Mouse (Mus musculus) stomach, postnatal 0 days (tissue): ENCODE measurements around the gene Mmp23. TPM values are rescaled to one million over a fixed set of nuclear protein-coding genes. Genes with fewer than 3 reads are reported as not detected.

Experiments used
- ATAC-seq: fragments of 200-750 bp; cut with Nextera tagmentation; 2 replicates; pipeline ENCODE4 v1.8.0; 2017; ENCODE audit not compliant: low FRiP score, low TSS enrichment
- DNase-seq: peaks from one replicate; pipeline ENCODE4 v3.0.0-alpha.2; 2016; ENCODE audit warnings: low spot score
- H3K27ac ChIP-seq: fragments of 300-500 bp; sonication (generic); replicated peaks from 2 replicates; pipeline ENCODE4 v1.5.1; 2014; ENCODE audit warnings: mild to moderate bottlenecking, control low read depth
- H3K27me3 ChIP-seq: fragments of 300-500 bp; sonication (generic); 2 replicates; pipeline ENCODE4 v1.6.1; 2014; ENCODE audit warnings: low read length; ENCODE audit not compliant: control insufficient read depth, insufficient read depth
- H3K36me3 ChIP-seq: fragments of 300-500 bp; sonication (generic); 2 replicates; pipeline ENCODE4 v1.6.1; 2014; ENCODE audit warnings: low read length, mixed read lengths; ENCODE audit not compliant: control insufficient read depth, insufficient read depth
- H3K4me1 ChIP-seq: fragments of 300-500 bp; sonication (generic); replicated peaks from 2 replicates; pipeline ENCODE4 v1.6.1; 2014; ENCODE audit warnings: antibody characterized with exemption; ENCODE audit not compliant: control insufficient read depth, insufficient read depth
- H3K4me2 ChIP-seq: fragments of 300-500 bp; sonication (generic); replicated peaks from 2 replicates; pipeline ENCODE4 v1.6.1; 2014; ENCODE audit warnings: low read depth, mild to moderate bottlenecking, control low read depth, moderate library complexity
- H3K4me3 ChIP-seq: fragments of 300-500 bp; sonication (generic); 2 replicates; pipeline ENCODE4 v1.5.1; 2014; ENCODE audit warnings: low read depth, low read length, control low read depth
- H3K9ac ChIP-seq: fragments of 300-500 bp; sonication (generic); 2 replicates; pipeline ENCODE4 v1.6.1; 2014; ENCODE audit warnings: mild to moderate bottlenecking, low read length, control low read depth, mixed read lengths
- H3K9me3 ChIP-seq: fragments of 300-500 bp; sonication (generic); 2 replicates; pipeline ENCODE4 v1.6.1; 2016; ENCODE audit warnings: low read length; ENCODE audit not compliant: control insufficient read depth
- CTCF ChIP-seq: IDR thresholded peaks from 2 replicates; pipeline ENCODE4 v1.5.1; 2016; ENCODE audit warnings: antibody characterized with exemption, low read depth, mild to moderate bottlenecking, moderate library complexity
- EP300 ChIP-seq: optimal IDR thresholded peaks from 2 replicates; pipeline ENCODE3; 2016; ENCODE audit warnings: antibody characterized with exemption
- WGBS: fragments of 180-500 bp; shearing (Covaris S2); extraction: QIAGEN DNeasy Blood & Tissue Kit; methylation state at CpG from one replicate; pipeline ENCODE4 v1.1.7; 2014; 5-methylcytosine and 5-hydroxymethylcytosine counted together
- polyA plus RNA-seq: library from polyadenylated mRNA; unstranded; fragments of >200 nt; fragmentation: Nextera tagmentation; extraction: Ambion mirVana; gene quantifications from 2 replicates; pipeline ENCODE4 v1.2.1, GENCODE M21; 2015

Mmp23 gene
- polyA plus RNA-seq, 1 experiment from 2014 or later, result 89.3 TPM

GRCm38 (mm10) chr4:155643531-155643930, 9.7 kb downstream of the Mmp23 start:
- H3K9ac ChIP-seq, result no peak overlapping the region
- 84% methylated on average over 1 of the region's 1 CpGs for WGBS
- TF ChIP-seq EP300 (no peak), CTCF (no peak)
- H3K36me3 ChIP-seq, result peaks cover 39% of the 10 kb centered on the region
- DNase-seq, result no peak
- H3K9me3 ChIP-seq, result no peaks in the 10 kb centered on the region
- H3K4me1 ChIP-seq, result no peaks in the 10 kb centered on the region
- no peak overlapping the region for H3K27ac ChIP-seq
- no peaks in the 10 kb centered on the region for H3K27me3 ChIP-seq
- no peak overlapping the region for H3K4me3 ChIP-seq
- no peak overlapping the region for H3K4me2 ChIP-seq
- peak; percentile 48; the same call in 1 of the 2 replicates for ATAC-seq

- H3K4me3 ChIP-seq, result no peak overlapping the region
- H3K27me3 ChIP-seq, result no peaks in the 10 kb centered on the region
- H3K9ac ChIP-seq, result no peak overlapping the region
- peaks cover 40% of the 10 kb centered on the region for H3K36me3 ChIP-seq
- H3K4me2 ChIP-seq, result no peak overlapping the region
- peak overlapping the region; percentile 58 for H3K27ac ChIP-seq
- TF ChIP-seq CTCF (no peak), EP300 (no peak)
- ATAC-seq (peak; percentile 99), DNase-seq (peak; percentile 68)
- no peaks in the 10 kb centered on the region for H3K9me3 ChIP-seq
- no peaks in the 10 kb centered on the region for H3K4me1 ChIP-seq
Measured at GRCm38 (mm10) chr4:155635766-155636499, 17.3 kb downstream of the Mmp23 start.

- no peak for TF ChIP-seq EP300
- TF ChIP-seq CTCF, result no peak
- H3K9ac ChIP-seq, result no peak overlapping the region
- H3K4me2 ChIP-seq, result no peak overlapping the region
- H3K27ac ChIP-seq, result no peak overlapping the region
- no peaks in the 10 kb centered on the region for H3K9me3 ChIP-seq
- H3K4me1 ChIP-seq, result no peaks in the 10 kb centered on the region
- no peak overlapping the region for H3K4me3 ChIP-seq
- ATAC-seq (no peak), DNase-seq (no peak)
- H3K36me3 ChIP-seq, result peaks cover 18% of the 10 kb centered on the region
- H3K27me3 ChIP-seq, result no peaks in the 10 kb centered on the region
- WGBS, result 86% methylated on average over 6 of the region's 6 CpGs
Measured at GRCm38 (mm10) chr4:155630267-155630666, 22.9 kb downstream of the Mmp23 start.

- peaks cover 8% of the 10 kb centered on the region; the same call in 1 of the 2 replicates for H3K36me3 ChIP-seq
- peak; percentile 100 for ATAC-seq
- under 1% methylated on average over 82 of the region's 84 CpGs for WGBS
- peak within 1 kb of the TSS; percentile 92 for H3K27ac ChIP-seq
- no peaks in the 10 kb centered on the region for H3K9me3 ChIP-seq
- DNase-seq, result peak; percentile 97
- H3K4me2 ChIP-seq, result peak within 1 kb of the TSS; percentile 85
- peak; percentile 43 for TF ChIP-seq EP300
- TF ChIP-seq CTCF, result no peak; the same call in 1 of the 2 replicates
- H3K9ac ChIP-seq, result peak within 1 kb of the TSS; percentile 89
- no peaks in the 10 kb centered on the region for H3K27me3 ChIP-seq
- H3K4me3 ChIP-seq, result peak within 1 kb of the TSS; percentile 96
- H3K4me1 ChIP-seq, result 0 out of 2 replicates have a peak, but pooled peaks cover 2% of the 10 kb centered on the region
Measured at GRCm38 (mm10) chr4:155624338-155625291, 28.6 kb downstream of the Mmp23 start, which contains the start of gene Cdk11b. Cdk11b (plus strand) TSS chr4:155624854.

- Histone ChIP-seq H3K9me3 (no peaks in the 10 kb centered on the region), H3K4me2 (no peak overlapping the region), H3K27me3 (no peaks in the 10 kb centered on the region), H3K36me3 (peaks cover 28% of the 10 kb centered on the region), H3K4me3 (no peak overlapping the region), H3K9ac (no peak overlapping the region), H3K4me1 (no peaks in the 10 kb centered on the region), H3K27ac (no peak overlapping the region)
- DNase-seq (no peak), ATAC-seq (no peak)
- 93% methylated on average over 5 of the region's 5 CpGs for WGBS
- TF ChIP-seq CTCF (no peak), EP300 (no peak)
Measured at GRCm38 (mm10) chr4:155618321-155618720, 34.9 kb downstream of the Mmp23 start.
